Mouse (Mus musculus): ENCODE measurements at regions not wholly inside any gene's neighbourhood (a gene's known extent, or its start where the extent isn't known, plus 50 kb on each side); places are given as distances from the start of the nearest gene placed in this dataset.
"Not testable (repeated sequence)": the region's sequence is repeated elsewhere in the genome, so short reads cannot be mapped to it uniquely, and the experiment has no call there.

GRCm38 (mm10) chr2:117450172-117450865 lies 107.5 kb upstream of the Rasgrp1 start:
- no peak for DNase-seq (ENCODE audit: low spot score)

GRCm38 (mm10) chr2:117451818-117452217 lies 109.0 kb upstream of the Rasgrp1 start:
- DNase-seq (ENCODE audit: low spot score), result no peak

GRCm38 (mm10) chr2:117455021-117455739 lies 112.4 kb upstream of the Rasgrp1 start:
- DNase-seq (ENCODE audit: low spot score), result no peak

- DNase-seq (ENCODE audit: low spot score), result no peak
These were observed 113.1 kb upstream of the Rasgrp1 start for GRCm38 (mm10) chr2:117455740-117456455.

GRCm38 (mm10) chr2:117456456-117457020 lies 113.7 kb upstream of the Rasgrp1 start:
- no peak for DNase-seq (ENCODE audit: low spot score)

- no peak for DNase-seq (ENCODE audit: low spot score)
These were observed 118.9 kb upstream of the Rasgrp1 start for GRCm38 (mm10) chr2:117461541-117462290.

- no peak for DNase-seq (ENCODE audit: low spot score)
These were observed 132.2 kb upstream of the Rasgrp1 start for GRCm38 (mm10) chr2:117474885-117475542.

GRCm38 (mm10) chr2:117475561-117475960 lies 132.8 kb upstream of the Rasgrp1 start:
- DNase-seq (ENCODE audit: low spot score), result no peak

GRCm38 (mm10) chr2:117477503-117477902 lies 134.7 kb upstream of the Rasgrp1 start:
- not testable (repeated sequence) for DNase-seq (ENCODE audit: low spot score)

GRCm38 (mm10) chr2:117479244-117480009 lies 136.6 kb upstream of the Rasgrp1 start:
- DNase-seq (ENCODE audit: low spot score), result not testable (repeated sequence)

GRCm38 (mm10) chr2:117486447-117486846 lies 143.6 kb upstream of the Rasgrp1 start:
- DNase-seq (ENCODE audit: low spot score), result no peak

GRCm38 (mm10) chr2:117498565-117498964 lies 155.8 kb upstream of the Rasgrp1 start:
- no peak for DNase-seq (ENCODE audit: low spot score)

- no peak for DNase-seq (ENCODE audit: low spot score)
These were observed 159.8 kb upstream of the Rasgrp1 start for GRCm38 (mm10) chr2:117502611-117503010.

GRCm38 (mm10) chr2:117511737-117512136 lies 168.9 kb upstream of the Rasgrp1 start:
- DNase-seq (ENCODE audit: low spot score), result no peak

- DNase-seq (ENCODE audit: low spot score), result no peak
These were observed 169.8 kb upstream of the Rasgrp1 start for GRCm38 (mm10) chr2:117512551-117512950.

- DNase-seq (ENCODE audit: low spot score), result no peak
These were observed 181.6 kb upstream of the Rasgrp1 start for GRCm38 (mm10) chr2:117524437-117524836.

GRCm38 (mm10) chr2:117538865-117539264 lies 196.1 kb upstream of the Rasgrp1 start:
- no peak for DNase-seq (ENCODE audit: low spot score)

- DNase-seq (ENCODE audit: low spot score), result no peak
These were observed 196.5 kb upstream of the Rasgrp1 start for GRCm38 (mm10) chr2:117539285-117539684.

- no peak for DNase-seq (ENCODE audit: low spot score)
These were observed 198.7 kb upstream of the Rasgrp1 start for GRCm38 (mm10) chr2:117541471-117541870.

GRCm38 (mm10) chr2:117542298-117542697 lies 199.5 kb upstream of the Rasgrp1 start:
- no peak for DNase-seq (ENCODE audit: low spot score)

All from spleen, adult 12 weeks (tissue).